Mouse (Mus musculus) left cerebral cortex, postnatal 14 days (tissue): ENCODE measurements around the gene Sstr4. TPM values are rescaled to one million over a fixed set of nuclear protein-coding genes. Genes with fewer than 3 reads are reported as not detected.

Experiments
- DNase-seq, 2 experiments: peaks; one replicate each; pipeline ENCODE4 v3.0.0; 2021 to 2022; ENCODE audit warnings: low spot score in 2 of 2, mixed read lengths in 1 of 2
- intact Hi-C: fragments of 180-260 bp; cut with DNase I; formaldehyde crosslinking; loops from one replicate; pipeline ENCODE4 v1.15.1; 2025
- total RNA-seq, 2 experiments: library from RNA; stranded (reverse); gene quantifications; 2 replicates each; pipeline ENCODE4 v1.2.3; 2021

Sstr4 gene
- total RNA-seq, 2 experiments from 2014 or later = 45.3 to 47.2 TPM

- intact Hi-C loops = no loop called here
- no peak for DNase-seq
These were observed 24.6 kb downstream of the Sstr4 start for GRCm38 (mm10) chr2:148419776-148420175.

- DNase-seq = no peak
- intact Hi-C loops = no loop called here
These were observed 26.0 kb downstream of the Sstr4 start for GRCm38 (mm10) chr2:148421112-148421511.

GRCm38 (mm10) chr2:148421706-148422105 is 26.6 kb downstream of the Sstr4 start:
- intact Hi-C loops = no loop called here
- no peak for DNase-seq

- DNase-seq = no peak
- intact Hi-C loops = no loop called here
These were observed 30.7 kb downstream of the Sstr4 start for GRCm38 (mm10) chr2:148425709-148426382.

GRCm38 (mm10) chr2:148427553-148427952 is 32.4 kb downstream of the Sstr4 start:
- DNase-seq = no peak
- intact Hi-C loops = no loop called here

GRCm38 (mm10) chr2:148428523-148428922 is 33.4 kb downstream of the Sstr4 start:
- no peak for DNase-seq
- intact Hi-C loops = no loop called here

- intact Hi-C loops = no loop called here
These were observed 33.9 kb downstream of the Sstr4 start for GRCm38 (mm10) chr2:148429001-148429505.

GRCm38 (mm10) chr2:148430941-148431340 is 35.8 kb downstream of the Sstr4 start:
- DNase-seq = no peak
- intact Hi-C loops = loop anchor here (10.0 kb wide), 1 partner anchor 134 kb away; no protein-coding TSS in a partner anchor

More at GRCm38 (mm10) chr2:148429001-148429505, 33.9 kb downstream of the Sstr4 start:
- no peak for DNase-seq

- no peak for DNase-seq
- intact Hi-C loops = loop anchor here (10.0 kb wide), 1 partner anchor 132 kb away; no protein-coding TSS in a partner anchor
These were observed 37.2 kb downstream of the Sstr4 start for GRCm38 (mm10) chr2:148432346-148432745.

- intact Hi-C loops = loop anchor here (10.0 kb wide), 1 partner anchor 129 kb away; no protein-coding TSS in a partner anchor
- no peak for DNase-seq
These were observed 41.1 kb downstream of the Sstr4 start for GRCm38 (mm10) chr2:148436285-148436684.

- no peak for DNase-seq
- intact Hi-C loops = loop anchor here (10.0 kb wide), 1 partner anchor 125 kb away; no protein-coding TSS in a partner anchor
These were observed 44.6 kb downstream of the Sstr4 start for GRCm38 (mm10) chr2:148439691-148440276.

- no peak for DNase-seq
- intact Hi-C loops = no loop called here
These were observed 46.3 kb downstream of the Sstr4 start for GRCm38 (mm10) chr2:148441421-148441820.

GRCm38 (mm10) chr2:148442172-148442571 is 47.0 kb downstream of the Sstr4 start:
- intact Hi-C loops = no loop called here
- DNase-seq = no peak

- intact Hi-C loops = no loop called here
- DNase-seq = no peak
These were observed 47.6 kb downstream of the Sstr4 start for GRCm38 (mm10) chr2:148442710-148443109.

- DNase-seq = no peak
- intact Hi-C loops = no loop called here
These were observed 48.3 kb downstream of the Sstr4 start, which contains the start of gene Cd93 for GRCm38 (mm10) chr2:148443249-148443958. Cd93 (minus strand) TSS chr2:148443563.

GRCm38 (mm10) chr2:148444472-148444871 is 49.3 kb downstream of the Sstr4 start:
- intact Hi-C loops = no loop called here
- no peak for DNase-seq

- intact Hi-C loops = no loop called here
- no peak for DNase-seq
These were observed 50.5 kb downstream of the Sstr4 start for GRCm38 (mm10) chr2:148445616-148446015.
